Mouse (Mus musculus): ENCODE measurements at regions not wholly inside any gene's neighbourhood (a gene's known extent, or its start where the extent isn't known, plus 50 kb on each side); places are given as distances from the start of the nearest gene placed in this dataset.
A peak's percentile ranks its signal among the peaks of the same experiment; 100 is the strongest.

DNA sequence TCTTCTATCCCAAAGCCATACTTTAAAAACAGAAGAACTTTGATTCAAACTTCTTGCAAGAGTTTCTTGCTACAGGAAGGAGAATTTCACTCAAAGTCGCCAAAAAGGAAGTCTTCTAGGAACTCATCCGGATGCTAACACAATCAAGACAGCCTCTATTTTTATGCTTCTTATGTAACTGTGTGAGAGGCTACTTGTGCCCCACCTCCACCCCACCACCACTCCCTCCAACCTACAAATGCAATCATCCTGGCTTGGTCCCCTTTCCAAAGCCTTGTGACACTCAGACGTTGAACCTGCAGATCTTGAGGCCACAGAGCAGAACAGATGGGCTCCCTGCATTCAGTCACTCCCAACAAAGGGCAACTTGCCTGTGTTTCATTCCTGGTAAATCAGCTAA lies 77.1 kb upstream of the Gm47985 start:
- Histone ChIP-seq H3K9ac (no peak overlapping the region), H3K4me3 (no peak overlapping the region), H3K9me3 (no peaks in the 10 kb centered on the region), H3K36me3 (no peaks in the 10 kb centered on the region), H3K27ac (no peak overlapping the region), H3K27me3 (no peaks in the 10 kb centered on the region), H3K4me1 (peaks cover 21% of the 10 kb centered on the region), H3K4me2 (replicated peaks) (no peak overlapping the region)
- no peak for ATAC-seq (ENCODE audit: insufficient number of reproducible peaks, insufficient read depth, low FRiP score, low TSS enrichment)
- 80% methylated on average over 3 of the region's 3 CpGs for WGBS

DNA sequence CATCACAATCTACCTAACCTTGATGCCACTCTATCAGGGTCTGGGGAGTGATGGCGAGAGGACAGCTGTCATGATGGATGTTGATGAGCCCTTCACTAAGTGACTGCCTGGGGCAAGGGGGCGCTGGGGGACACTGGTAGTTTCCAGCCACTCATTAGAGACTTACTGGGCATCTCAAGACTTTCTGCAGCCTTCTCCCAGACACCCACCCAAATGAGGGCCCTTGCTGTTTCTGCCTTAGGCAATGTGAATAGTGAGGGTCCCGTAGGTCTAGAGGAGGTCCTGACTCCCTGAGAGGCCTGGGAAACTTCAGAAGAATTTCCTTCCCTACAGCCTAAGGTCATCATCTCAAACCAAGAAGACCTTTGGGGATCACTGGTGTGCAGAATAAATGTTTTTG lies 74.9 kb upstream of the Gm47985 start:
- H3K4me2 ChIP-seq (replicated peaks) = no peak overlapping the region
- no peak for ATAC-seq (ENCODE audit: insufficient number of reproducible peaks, insufficient read depth, low FRiP score, low TSS enrichment)

DNA sequence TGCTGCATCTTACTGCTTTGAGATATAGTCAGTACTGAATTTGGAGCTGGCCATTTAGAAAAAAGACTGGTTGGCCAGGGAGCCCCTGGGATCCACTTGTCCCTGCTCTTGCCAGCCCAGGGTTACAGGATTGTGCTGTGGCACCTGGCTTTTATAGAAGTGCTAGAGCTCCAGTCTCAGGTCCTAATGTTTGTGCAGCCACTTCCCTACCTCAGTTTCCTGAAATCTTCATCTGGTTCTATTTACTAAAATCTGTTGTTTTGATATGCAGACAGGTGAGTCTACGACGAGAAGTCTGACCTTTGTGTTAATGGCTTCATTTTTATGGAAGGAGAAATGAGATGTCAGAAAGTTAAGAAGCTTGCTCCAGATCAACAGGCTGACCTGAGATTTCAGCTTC lies 73.0 kb upstream of the Gm47985 start:
- no peak overlapping the region for H3K9ac ChIP-seq
- 77% methylated on average over 2 of the region's 2 CpGs for WGBS
- H3K27me3 ChIP-seq = no peaks in the 10 kb centered on the region
- ATAC-seq (ENCODE audit: insufficient number of reproducible peaks, insufficient read depth, low FRiP score, low TSS enrichment) = no peak
- H3K4me2 ChIP-seq (replicated peaks) = no peak overlapping the region
- H3K4me3 ChIP-seq = no peak overlapping the region
- no peak overlapping the region for H3K27ac ChIP-seq
- no peaks in the 10 kb centered on the region for H3K36me3 ChIP-seq
- H3K4me1 ChIP-seq = peaks cover 10% of the 10 kb centered on the region; the same call in 1 of the 2 replicates
- H3K9me3 ChIP-seq = no peaks in the 10 kb centered on the region

More for the DNA sequence above, 74.9 kb upstream of the Gm47985 start:
- 66% methylated on average over 3 of the region's 3 CpGs for WGBS
- Histone ChIP-seq H3K9me3 (no peaks in the 10 kb centered on the region), H3K36me3 (no peaks in the 10 kb centered on the region), H3K27me3 (no peaks in the 10 kb centered on the region), H3K4me1 (peaks cover 19% of the 10 kb centered on the region), H3K4me3 (no peak overlapping the region), H3K27ac (no peak overlapping the region), H3K9ac (no peak overlapping the region)

- peaks cover 10% of the 10 kb centered on the region; the same call in 1 of the 2 replicates for H3K4me1 ChIP-seq
- no peak for ATAC-seq (ENCODE audit: insufficient number of reproducible peaks, insufficient read depth, low FRiP score, low TSS enrichment)
- no peaks in the 10 kb centered on the region for H3K36me3 ChIP-seq
- H3K27me3 ChIP-seq = no peaks in the 10 kb centered on the region
- no peak overlapping the region for H3K4me3 ChIP-seq
- no peak overlapping the region for H3K27ac ChIP-seq
- no peak overlapping the region for H3K9ac ChIP-seq
- H3K4me2 ChIP-seq (replicated peaks) = no peak overlapping the region
- H3K9me3 ChIP-seq = no peaks in the 10 kb centered on the region
- WGBS = 72% methylated on average over 4 of the region's 4 CpGs
These were observed 71.9 kb upstream of the Gm47985 start for GRCm38 (mm10) chr1:151110412-151110811.

DNA sequence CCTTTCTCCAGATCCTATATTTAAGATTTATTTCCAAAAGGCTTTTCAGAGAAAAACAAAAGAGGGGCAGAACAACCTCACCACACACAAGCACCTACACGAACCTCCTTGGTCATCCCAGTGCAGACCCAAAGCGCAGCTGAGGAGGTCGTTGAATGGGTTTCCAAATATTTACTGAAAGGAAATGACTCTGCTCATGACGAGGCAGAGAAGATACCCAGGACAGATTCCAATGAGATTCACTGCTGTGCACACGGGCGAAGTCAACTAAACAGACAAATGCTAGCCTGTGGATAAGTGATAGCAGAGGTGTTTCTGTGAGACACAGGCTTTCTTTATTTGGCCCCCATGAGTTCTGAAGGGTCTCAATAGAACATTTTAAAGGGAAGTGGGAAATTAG lies 70.7 kb upstream of the Gm47985 start:
- H3K36me3 ChIP-seq = no peaks in the 10 kb centered on the region
- H3K4me2 ChIP-seq (replicated peaks) = no peak overlapping the region
- peaks cover 8% of the 10 kb centered on the region; the same call in 1 of the 2 replicates for H3K4me1 ChIP-seq
- H3K27me3 ChIP-seq = no peaks in the 10 kb centered on the region
- ATAC-seq (ENCODE audit: insufficient number of reproducible peaks, insufficient read depth, low FRiP score, low TSS enrichment) = no peak
- H3K9me3 ChIP-seq = no peaks in the 10 kb centered on the region
- no peak overlapping the region for H3K27ac ChIP-seq
- H3K9ac ChIP-seq = no peak overlapping the region
- 65% methylated on average over 6 of the region's 6 CpGs for whole genome bisulfite sequencing
- no peak overlapping the region for H3K4me3 ChIP-seq

- H3K27ac ChIP-seq = no peak overlapping the region
- no peak for ATAC-seq (ENCODE audit: insufficient number of reproducible peaks, insufficient read depth, low FRiP score, low TSS enrichment)
These were observed 69.9 kb upstream of the Gm47985 start for GRCm38 (mm10) chr1:151112390-151112789.

DNA sequence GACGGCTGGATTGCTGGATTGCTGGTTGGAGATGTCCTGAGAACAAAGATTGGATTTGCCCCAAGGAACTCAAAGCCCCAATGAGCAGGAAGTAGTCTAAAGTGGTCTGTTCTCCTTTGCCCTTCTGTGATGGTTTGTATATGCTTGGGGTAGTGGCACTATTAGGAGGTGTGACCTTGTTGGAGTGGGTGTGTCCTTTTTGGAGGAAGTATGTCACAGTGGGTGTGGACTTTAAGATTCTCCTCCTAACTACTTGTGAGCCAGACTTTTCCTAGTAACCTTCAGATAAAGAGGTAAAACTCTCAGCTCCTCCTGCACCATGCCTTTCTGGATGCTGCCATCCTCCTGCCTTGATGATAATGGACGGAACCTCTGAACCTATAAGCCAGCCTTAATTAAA lies 69.1 kb upstream of the Gm47985 start:
- no peak for ATAC-seq (ENCODE audit: insufficient number of reproducible peaks, insufficient read depth, low FRiP score, low TSS enrichment)
- Histone ChIP-seq H3K4me2 (replicated peaks) (no peak overlapping the region), H3K36me3 (no peaks in the 10 kb centered on the region), H3K4me1 (peaks cover 8% of the 10 kb centered on the region; the same call in 1 of the 2 replicates), H3K9me3 (no peaks in the 10 kb centered on the region), H3K4me3 (no peak overlapping the region), H3K9ac (no peak overlapping the region), H3K27me3 (no peaks in the 10 kb centered on the region), H3K27ac (no peak overlapping the region)
- 83% methylated on average over 2 of the region's 2 CpGs for WGBS

More at GRCm38 (mm10) chr1:151112390-151112789, 69.9 kb upstream of the Gm47985 start:
- Histone ChIP-seq H3K4me3 (no peak overlapping the region), H3K9ac (no peak overlapping the region), H3K4me2 (replicated peaks) (no peak overlapping the region), H3K36me3 (no peaks in the 10 kb centered on the region), H3K9me3 (no peaks in the 10 kb centered on the region), H3K4me1 (peaks cover 8% of the 10 kb centered on the region; the same call in 1 of the 2 replicates), H3K27me3 (no peaks in the 10 kb centered on the region)
- 36% methylated on average over 2 of the region's 2 CpGs for WGBS

- WGBS = 28% methylated on average over 4 of the region's 4 CpGs
- Histone ChIP-seq H3K27ac (peak overlapping the region; percentile 60), H3K4me2 (replicated peaks) (no peak overlapping the region)
These were observed 63.8 kb upstream of the Gm47985 start for GRCm38 (mm10) chr1:151118530-151118929.

DNA sequence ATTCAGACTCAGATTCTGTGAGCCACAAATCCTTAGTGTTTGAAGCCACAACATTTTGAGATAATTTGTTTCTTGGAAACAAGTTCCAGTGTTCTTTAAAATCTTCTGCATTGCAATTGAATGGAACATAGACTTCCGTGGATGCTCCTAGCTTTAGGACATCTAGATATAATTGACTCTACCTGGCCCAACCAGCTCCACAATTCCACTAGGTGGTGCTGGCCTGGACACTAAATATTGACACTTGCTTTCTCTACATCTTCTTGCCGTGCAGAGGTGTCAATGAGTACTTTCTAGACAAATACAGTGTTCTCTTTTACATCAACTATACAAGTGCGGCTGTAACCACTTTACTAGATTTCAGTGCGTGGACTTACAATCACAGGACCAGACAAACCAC lies 63.4 kb upstream of the Gm47985 start:
- Histone ChIP-seq H3K4me2 (replicated peaks) (no peak overlapping the region), H3K9ac (no peak overlapping the region), H3K9me3 (no peaks in the 10 kb centered on the region), H3K36me3 (no peaks in the 10 kb centered on the region), H3K27ac (0 out of 2 replicates have a peak overlapping the region, but pooled peaks have one; percentile 60), H3K4me1 (0 out of 2 replicates have a peak, but pooled peaks cover 4% of the 10 kb centered on the region), H3K27me3 (no peaks in the 10 kb centered on the region), H3K4me3 (no peak overlapping the region)
- no peak for ATAC-seq (ENCODE audit: insufficient number of reproducible peaks, insufficient read depth, low FRiP score, low TSS enrichment)
- WGBS = 80% methylated on average over 4 of the region's 4 CpGs

More at GRCm38 (mm10) chr1:151118530-151118929, 63.8 kb upstream of the Gm47985 start:
- Histone ChIP-seq H3K27me3 (no peaks in the 10 kb centered on the region), H3K9ac (no peak overlapping the region), H3K9me3 (no peaks in the 10 kb centered on the region), H3K4me1 (0 out of 2 replicates have a peak, but pooled peaks cover 4% of the 10 kb centered on the region), H3K36me3 (no peaks in the 10 kb centered on the region), H3K4me3 (no peak overlapping the region)
- 0 out of 2 replicates have a peak, but pooled peaks have one; percentile 72 for ATAC-seq (ENCODE audit: insufficient number of reproducible peaks, insufficient read depth, low FRiP score, low TSS enrichment)

DNA sequence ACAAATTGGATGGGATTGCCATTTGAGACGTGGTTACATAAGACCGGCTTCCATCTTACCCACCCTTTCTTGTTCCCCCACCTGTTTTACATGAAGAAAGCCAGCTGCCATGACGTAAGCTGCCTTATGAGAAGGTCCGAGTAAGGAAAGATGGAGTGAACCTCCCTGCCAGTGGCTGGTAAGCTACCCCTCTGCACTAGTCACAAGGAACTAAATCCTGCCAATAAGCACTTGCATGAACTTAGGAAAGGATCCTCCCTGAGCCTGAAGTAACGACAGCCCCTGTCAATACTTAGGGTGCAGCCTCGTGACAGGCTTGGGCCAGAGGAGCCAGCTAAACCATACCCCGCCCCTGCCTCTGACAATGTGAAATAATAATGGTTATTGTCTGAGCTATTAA lies 62.8 kb upstream of the Gm47985 start:
- no peak overlapping the region for H3K9ac ChIP-seq
- no peak for ATAC-seq (ENCODE audit: insufficient number of reproducible peaks, insufficient read depth, low FRiP score, low TSS enrichment)
- no peaks in the 10 kb centered on the region for H3K27me3 ChIP-seq
- 67% methylated on average over 7 of the region's 7 CpGs for WGBS
- H3K4me3 ChIP-seq = no peak overlapping the region
- H3K4me2 ChIP-seq (replicated peaks) = no peak overlapping the region
- H3K36me3 ChIP-seq = no peaks in the 10 kb centered on the region
- H3K4me1 ChIP-seq = 0 out of 2 replicates have a peak, but pooled peaks cover 4% of the 10 kb centered on the region
- no peak overlapping the region for H3K27ac ChIP-seq
- no peaks in the 10 kb centered on the region for H3K9me3 ChIP-seq

DNA sequence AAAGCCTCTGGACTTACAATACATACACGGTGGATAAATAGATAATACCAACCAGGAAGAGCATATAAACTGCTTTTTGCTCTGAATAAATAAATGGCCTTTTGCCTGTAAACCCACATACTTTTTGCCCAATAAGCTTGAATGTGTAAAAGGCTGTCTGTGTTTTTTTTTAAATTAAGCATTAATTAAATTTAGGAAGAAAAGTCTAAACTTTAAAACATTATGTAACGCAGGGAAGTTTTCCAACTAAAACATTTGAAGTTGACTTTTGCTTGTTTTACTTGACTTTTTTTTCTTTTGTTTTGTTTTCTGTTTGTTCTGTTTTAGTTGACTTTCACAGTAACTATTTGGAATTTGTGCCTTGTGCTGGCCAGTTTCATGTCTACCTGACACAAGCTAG lies 60.7 kb upstream of the Gm47985 start:
- 88% methylated on average over 2 of the region's 2 CpGs for WGBS
- Histone ChIP-seq H3K9ac (no peak overlapping the region), H3K27me3 (no peaks in the 10 kb centered on the region), H3K4me2 (replicated peaks) (no peak overlapping the region), H3K4me1 (0 out of 2 replicates have a peak, but pooled peaks cover 4% of the 10 kb centered on the region), H3K9me3 (no peaks in the 10 kb centered on the region), H3K36me3 (no peaks in the 10 kb centered on the region), H3K27ac (no peak overlapping the region), H3K4me3 (no peak overlapping the region)
- ATAC-seq (ENCODE audit: insufficient number of reproducible peaks, insufficient read depth, low FRiP score, low TSS enrichment) = no peak

GRCm38 (mm10) chr1:151123964-151124363 lies 58.4 kb upstream of the Gm47985 start:
- no peak overlapping the region for H3K9ac ChIP-seq
- 93% methylated on average over 7 of the region's 7 CpGs for WGBS
- H3K4me1 ChIP-seq = no peaks in the 10 kb centered on the region
- H3K27me3 ChIP-seq = no peaks in the 10 kb centered on the region
- no peak overlapping the region for H3K4me3 ChIP-seq
- H3K4me2 ChIP-seq (replicated peaks) = no peak overlapping the region
- no peak for ATAC-seq (ENCODE audit: insufficient number of reproducible peaks, insufficient read depth, low FRiP score, low TSS enrichment)
- no peak overlapping the region for H3K27ac ChIP-seq
- H3K9me3 ChIP-seq = no peaks in the 10 kb centered on the region
- no peaks in the 10 kb centered on the region for H3K36me3 ChIP-seq

All from embryonic facial prominence, embryonic 12.5 days (tissue).